Mouse (Mus musculus) natural killer cell, adult 2 months (primary cell): ENCODE data around the gene Rtp3.
A peak's percentile ranks its signal among the peaks of the same experiment; 100 is the strongest.

ENCODE experiments used
- DNase-seq, 2 experiments: peaks; one replicate each; pipeline ENCODE4 v3.0.0; 2022; ENCODE audit warnings: low spot score in 2 of 2

Rtp3 gene

GRCm38 (mm10) chr9:110979411-110979810, 11.0 kb downstream of the Rtp3 start:
- no peak for DNase-seq

- DNase-seq = no peak
These were observed 24.5 kb downstream of the Rtp3 start for GRCm38 (mm10) chr9:110965910-110966231.

- peak in 1 of 2 experiments; percentile 22 for DNase-seq
These were observed 25.1 kb downstream of the Rtp3 start for GRCm38 (mm10) chr9:110965062-110965909.

GRCm38 (mm10) chr9:110963566-110964115, 26.7 kb downstream of the Rtp3 start:
- DNase-seq = no peak

GRCm38 (mm10) chr9:110961386-110961785, 29.0 kb downstream of the Rtp3 start:
- no peak for DNase-seq

- no peak for DNase-seq
These were observed 29.9 kb downstream of the Rtp3 start for GRCm38 (mm10) chr9:110960230-110961149.

- no peak for DNase-seq
These were observed 30.7 kb downstream of the Rtp3 start for GRCm38 (mm10) chr9:110959669-110960068.

- DNase-seq = no peak
These were observed 34.4 kb downstream of the Rtp3 start for GRCm38 (mm10) chr9:110955962-110956361.

- DNase-seq = no peak
These were observed 35.5 kb downstream of the Rtp3 start for GRCm38 (mm10) chr9:110954681-110955445.

GRCm38 (mm10) chr9:110953550-110954461, 36.6 kb downstream of the Rtp3 start:
- DNase-seq = peak in 1 of 2 experiments; percentile 17

GRCm38 (mm10) chr9:110952931-110953549, 37.3 kb downstream of the Rtp3 start:
- DNase-seq = no peak

GRCm38 (mm10) chr9:110952398-110952797, 38.0 kb downstream of the Rtp3 start:
- DNase-seq = no peak

GRCm38 (mm10) chr9:110951866-110952265, 38.5 kb downstream of the Rtp3 start:
- no peak for DNase-seq

- no peak for DNase-seq
These were observed 39.0 kb downstream of the Rtp3 start, which contains the start of gene Lrrc2 for GRCm38 (mm10) chr9:110951397-110951796. Gene Lrrc2, plus strand, starts transcription at chr9:110951545.

- no peak for DNase-seq
These were observed 40.3 kb downstream of the Rtp3 start for GRCm38 (mm10) chr9:110950109-110950508.

GRCm38 (mm10) chr9:110948813-110949310, 41.5 kb downstream of the Rtp3 start:
- no peak for DNase-seq

GRCm38 (mm10) chr9:110947900-110948299, 42.5 kb downstream of the Rtp3 start:
- DNase-seq = no peak

- DNase-seq = no peak
These were observed 43.1 kb downstream of the Rtp3 start for GRCm38 (mm10) chr9:110947261-110947661.

GRCm38 (mm10) chr9:110946548-110947044, 43.8 kb downstream of the Rtp3 start:
- DNase-seq = peak; percentile 17 to 37

- DNase-seq = no peak
These were observed 44.5 kb downstream of the Rtp3 start, which contains the start of gene Tdgf1 for GRCm38 (mm10) chr9:110945926-110946325. Gene Tdgf1, minus strand, starts transcription at chr9:110946158.
